Mouse (Mus musculus) left cerebral cortex, postnatal 14 days (tissue): ENCODE data around the gene Ski. TPM values are rescaled to one million over a fixed set of nuclear protein-coding genes. Genes with fewer than 3 reads are reported as not detected.
A peak's percentile ranks its signal among the peaks of the same experiment; 100 is the strongest.

Experiments
- DNase-seq, 2 experiments: peaks; one replicate each; pipeline ENCODE4 v3.0.0; 2021 to 2022; ENCODE audit warnings: low spot score in 2 of 2, mixed read lengths in 1 of 2
- intact Hi-C: fragments of 180-260 bp; cut with DNase I; formaldehyde crosslinking; loops from one replicate; pipeline ENCODE4 v1.15.1; 2025
- total RNA-seq, 2 experiments: library from RNA; stranded (reverse); gene quantifications; 2 replicates each; pipeline ENCODE4 v1.2.3; 2021

Gene Ski
- total RNA-seq, 2 experiments from 2014 or later: 110 to 111 TPM

DNA sequence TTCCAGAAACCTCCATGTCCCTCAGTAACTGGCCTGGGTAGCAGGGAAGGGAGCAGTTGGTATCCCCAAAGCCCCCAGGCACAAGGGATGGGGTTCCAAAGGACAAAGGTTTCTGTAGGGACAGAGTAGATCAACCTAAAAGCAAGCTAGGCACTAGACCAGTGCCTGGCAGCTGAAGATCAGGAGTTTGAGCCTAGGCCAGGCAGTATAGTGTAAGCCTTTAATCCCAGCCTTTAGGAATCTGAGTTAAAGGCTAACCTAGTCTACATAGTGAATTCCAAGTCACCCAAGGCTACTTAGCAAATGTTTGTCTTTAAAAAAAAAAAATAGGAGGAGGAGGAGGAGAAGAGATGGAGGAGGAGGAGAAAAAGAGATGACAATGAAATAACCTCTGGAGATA is 33.6 kb downstream of the Ski start:
- intact Hi-C loops: no loop called here
- no peak for DNase-seq

DNA sequence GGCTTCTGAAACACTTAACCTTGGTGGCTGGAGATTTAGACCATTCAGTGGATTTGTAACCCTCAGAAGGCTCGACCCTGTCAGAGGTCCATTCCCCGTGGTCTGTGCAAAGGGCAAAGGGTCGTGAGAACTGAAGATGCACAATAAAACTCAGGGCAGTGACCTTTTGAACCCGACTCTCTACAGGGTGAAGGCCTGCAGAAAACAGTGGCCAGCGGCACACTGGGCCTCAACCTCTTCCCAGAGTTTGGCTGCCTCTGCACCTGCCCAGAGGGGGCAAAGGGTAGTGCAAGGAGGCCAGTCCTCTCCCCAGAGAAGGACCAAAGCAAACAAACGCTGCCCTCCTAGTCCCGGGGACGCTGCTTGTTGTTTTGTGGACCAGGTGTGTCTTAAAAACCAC is 34.1 kb downstream of the Ski start:
- intact Hi-C loops: no loop called here
- DNase-seq: no peak

GRCm38 (mm10) chr4:155187192-155187674 is 35.2 kb downstream of the Ski start:
- no peak for DNase-seq
- intact Hi-C loops: no loop called here

DNA sequence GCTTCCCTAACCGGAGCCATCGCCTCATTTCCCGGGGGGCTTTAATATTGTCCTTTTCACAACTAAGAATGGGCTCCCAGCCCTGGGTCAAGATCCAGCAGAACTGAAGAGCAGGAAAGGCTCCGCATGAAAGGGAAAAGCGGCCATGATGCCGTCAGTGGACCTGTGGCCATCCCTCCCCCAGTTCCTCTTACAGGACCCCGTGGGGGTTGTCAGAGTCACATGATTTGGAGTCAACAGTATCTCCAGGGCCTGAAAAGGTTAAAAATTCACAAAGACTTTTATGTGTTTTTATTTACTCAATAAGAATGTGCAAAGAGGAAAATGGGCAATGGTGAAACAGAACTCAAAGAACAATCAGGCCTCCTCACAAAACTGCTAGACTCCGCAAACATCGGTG is 36.5 kb downstream of the Ski start:
- no peak for DNase-seq
- intact Hi-C loops: no loop called here

- intact Hi-C loops: no loop called here
- no peak for DNase-seq
Measured at GRCm38 (mm10) chr4:155184248-155185070, 37.9 kb downstream of the Ski start.

GRCm38 (mm10) chr4:155183201-155183600 is 39.2 kb downstream of the Ski start:
- intact Hi-C loops: no loop called here
- DNase-seq: no peak

DNA sequence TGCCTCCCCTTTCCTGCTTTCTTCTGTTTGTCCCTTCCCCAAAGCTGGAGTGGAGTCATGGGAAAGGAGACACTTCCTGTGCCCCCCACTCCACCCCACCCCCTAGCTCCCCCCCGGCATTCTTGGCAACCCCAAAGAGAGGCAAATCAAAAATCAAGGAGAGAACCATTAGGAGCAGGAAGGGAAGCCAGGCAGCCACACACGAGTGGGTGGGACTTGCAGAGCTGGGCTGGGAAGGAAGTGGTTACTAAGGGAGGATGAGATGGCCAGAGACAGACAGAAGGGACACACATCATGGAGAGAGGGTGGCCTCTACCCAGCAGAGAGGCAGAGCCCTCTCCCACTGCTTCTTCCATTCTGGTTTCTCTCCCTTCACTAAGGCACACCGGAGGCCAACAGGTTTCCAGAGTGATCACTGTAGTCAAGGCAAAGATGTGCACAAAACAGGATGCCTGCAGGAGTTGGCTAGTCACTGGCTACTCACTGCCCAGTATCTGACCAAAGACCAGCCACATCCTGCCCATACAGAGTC is 43.3 kb downstream of the Ski start:
- DNase-seq: no peak
- intact Hi-C loops: no loop called here

- intact Hi-C loops: no loop called here
- peak in 1 of 2 experiments; percentile 72 for DNase-seq
Measured at GRCm38 (mm10) chr4:155178274-155178673, 44.1 kb downstream of the Ski start.

DNA sequence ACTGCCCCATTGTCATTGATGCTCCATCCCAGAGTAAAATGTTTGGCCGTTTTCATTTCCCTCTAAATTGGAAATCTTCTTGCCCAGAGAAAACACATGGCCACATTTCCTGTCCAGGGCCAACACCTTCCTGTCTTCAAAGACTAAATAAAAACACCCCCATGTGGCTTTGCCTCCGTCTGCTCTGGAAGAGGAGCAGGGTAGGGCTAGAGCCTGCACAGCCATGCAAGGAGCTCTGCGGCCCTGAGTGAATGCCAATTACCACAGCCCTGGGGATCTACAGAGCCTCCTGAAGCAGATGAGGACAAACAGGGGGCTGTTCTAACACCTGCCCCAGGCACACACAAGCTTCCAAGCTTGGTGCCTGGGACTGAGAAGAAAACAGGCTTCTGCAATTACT is 46.2 kb downstream of the Ski start:
- intact Hi-C loops: no loop called here
- no peak for DNase-seq

- DNase-seq: no peak
- intact Hi-C loops: loop anchor here (5.0 kb wide), 1 partner anchor 33 kb away; no protein-coding TSS in a partner anchor
Measured at GRCm38 (mm10) chr4:155173822-155174785, 48.3 kb downstream of the Ski start.

DNA sequence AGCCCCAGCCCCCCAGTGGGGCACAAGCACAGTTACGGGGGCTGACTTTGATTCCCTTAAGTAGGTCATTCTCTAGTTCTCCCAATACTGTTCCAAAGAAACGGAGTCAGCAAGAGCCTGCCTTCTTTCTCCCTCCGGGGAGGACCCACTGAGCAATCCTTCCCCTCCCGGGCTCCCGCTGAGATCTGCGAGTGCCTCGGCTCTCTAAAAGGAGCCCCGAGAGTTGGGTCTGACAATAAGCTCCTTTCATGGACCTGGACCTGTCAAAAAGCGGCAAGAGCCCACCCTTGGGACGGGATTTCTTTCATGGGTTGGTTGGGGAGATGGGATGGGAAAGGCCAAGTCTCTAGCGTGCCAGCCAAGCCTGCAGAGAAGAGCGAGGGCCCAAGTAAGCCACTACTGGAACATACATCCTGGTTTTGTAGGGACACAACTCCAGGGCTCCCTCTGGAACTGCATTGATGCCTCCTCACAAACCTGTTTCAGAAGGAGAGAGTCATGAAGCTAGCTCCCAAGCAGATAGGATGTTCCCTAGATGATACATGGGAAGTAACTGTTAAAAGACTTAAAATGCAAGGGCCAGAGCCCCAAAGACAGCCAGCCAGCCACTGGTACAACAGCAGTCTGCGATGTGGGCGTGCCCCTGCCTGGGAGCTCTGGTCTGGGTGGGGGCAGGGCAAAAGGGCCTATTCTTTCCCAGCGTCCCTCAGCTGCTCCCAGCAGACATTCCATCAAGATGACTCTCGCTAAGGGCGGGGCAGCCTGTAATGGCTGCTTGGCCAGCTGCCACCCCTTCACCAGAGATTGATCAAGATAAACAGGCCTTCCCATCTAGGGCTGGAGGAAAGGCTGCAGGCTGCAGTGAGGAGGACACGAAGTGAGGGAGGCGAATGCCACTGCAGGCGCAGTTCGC is 49.2 kb downstream of the Ski start:
- DNase-seq: peak; percentile 70 to 82
- intact Hi-C loops: loop anchor here (5.0 kb wide), 1 partner anchor 34 kb away; no protein-coding TSS in a partner anchor

DNA sequence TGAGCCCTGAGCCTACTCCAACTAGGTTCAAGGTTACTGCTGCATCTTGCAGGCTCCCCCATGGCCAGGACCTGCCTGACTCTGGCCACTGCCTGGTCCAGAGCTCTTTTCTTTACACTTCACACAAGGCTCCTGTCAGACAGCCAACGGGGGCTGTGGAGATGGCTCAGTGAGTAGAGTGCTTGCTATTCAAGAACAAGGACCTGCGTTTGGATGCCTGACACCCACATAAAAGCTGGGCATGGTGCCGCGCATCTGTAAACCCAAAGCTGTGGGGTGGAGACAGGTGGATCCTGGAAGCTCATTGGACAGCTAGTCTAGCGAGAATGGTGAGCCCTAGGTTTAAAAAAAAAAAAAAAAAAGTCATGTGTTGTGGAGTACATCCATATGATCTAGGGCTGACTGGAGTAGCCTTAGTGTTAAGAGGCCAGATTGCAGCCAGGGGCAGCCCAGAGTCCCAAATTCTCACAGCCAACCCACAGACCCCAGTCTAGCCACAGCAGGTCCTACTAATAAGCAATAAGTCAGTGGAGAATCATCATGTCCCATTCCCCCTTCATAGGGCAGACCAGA is 50.3 kb downstream of the Ski start:
- intact Hi-C loops: loop anchor here (5.0 kb wide), 1 partner anchor 35 kb away; no protein-coding TSS in a partner anchor
- peak; percentile 54 to 83 for DNase-seq

- intact Hi-C loops: loop anchor here (5.0 kb wide), 1 partner anchor 37 kb away; no protein-coding TSS in a partner anchor
Measured at GRCm38 (mm10) chr4:155170614-155171212, 51.7 kb downstream of the Ski start.

DNA sequence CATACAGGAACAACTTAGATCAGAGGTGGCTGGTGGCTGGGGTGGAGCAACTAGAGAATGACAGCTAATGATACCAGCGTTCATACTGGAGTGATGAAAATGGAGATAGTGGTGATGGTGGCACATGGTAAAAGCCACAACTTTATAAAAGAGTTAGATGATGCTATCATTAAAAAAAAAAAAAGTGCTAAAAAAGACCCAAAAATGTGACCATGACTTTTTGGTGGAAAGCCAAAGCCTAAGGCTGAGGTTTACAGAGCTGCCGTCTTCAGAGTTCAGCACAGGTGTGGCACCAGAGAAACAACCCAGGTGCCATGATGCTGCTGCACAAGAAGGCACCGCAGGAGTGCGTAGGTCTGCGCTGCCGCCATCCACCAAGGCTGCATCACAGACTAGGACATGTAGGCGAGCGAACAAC is 53.5 kb downstream of the Ski start:
- intact Hi-C loops: no loop called here
- DNase-seq: no peak

More at GRCm38 (mm10) chr4:155170614-155171212, 51.7 kb downstream of the Ski start:
- DNase-seq: no peak

GRCm38 (mm10) chr4:155165861-155166260 is 56.5 kb downstream of the Ski start:
- intact Hi-C loops: no loop called here
- DNase-seq: no peak

DNA sequence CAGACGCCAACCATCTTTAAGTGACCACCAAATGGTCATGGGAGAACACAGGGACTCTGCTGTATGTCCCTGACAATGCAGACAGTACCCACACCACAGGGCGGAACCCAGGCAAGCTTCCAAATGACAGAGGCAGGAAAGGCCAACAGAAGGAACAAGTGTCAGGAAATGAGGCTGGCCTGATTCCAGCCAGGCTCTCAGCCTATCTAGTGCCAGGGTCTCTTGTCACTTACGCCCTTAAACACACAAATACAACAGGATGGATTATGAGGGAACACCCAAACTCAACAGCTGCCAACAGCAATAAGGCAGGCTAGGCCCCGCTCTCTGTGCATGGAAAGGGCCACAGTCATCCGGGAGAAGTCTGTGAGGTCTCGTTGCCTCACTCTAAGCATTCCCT is 57.8 kb downstream of the Ski start:
- intact Hi-C loops: loop anchor here (5.0 kb wide), 1 partner anchor 58 kb away; the partner anchor contains the start of gene Ski
- DNase-seq: no peak

DNA sequence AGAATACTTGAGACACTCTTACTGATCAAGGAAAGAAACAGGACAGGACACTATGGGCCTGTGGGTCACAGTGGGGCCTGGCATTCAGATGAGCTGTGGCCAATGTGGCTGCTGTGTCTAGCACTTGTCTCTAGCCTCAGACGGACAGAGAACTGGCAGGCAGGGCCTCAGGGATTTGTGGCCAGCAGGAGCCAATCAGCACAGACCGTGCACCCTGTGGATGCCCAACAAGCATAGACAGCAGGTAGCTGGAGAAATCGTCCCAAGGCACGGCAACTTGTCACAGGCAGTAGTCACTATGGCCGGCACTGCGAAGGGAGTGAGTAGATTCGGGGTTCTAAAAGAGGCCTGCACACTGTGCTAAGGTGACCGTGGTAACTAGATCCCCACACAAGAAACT is 58.7 kb downstream of the Ski start:
- DNase-seq: no peak
- intact Hi-C loops: loop anchor here (5.0 kb wide), 1 partner anchor 59 kb away; the partner anchor contains the start of gene Ski

- DNase-seq: no peak
- intact Hi-C loops: loop anchor here (5.0 kb wide), 1 partner anchor 59 kb away; the partner anchor contains the start of gene Ski
Measured at GRCm38 (mm10) chr4:155163320-155163651, 59.1 kb downstream of the Ski start.
